Mouse (Mus musculus) embryonic facial prominence, embryonic 15.5 days (tissue): ENCODE results near the gene Cdyl. TPM values are rescaled to one million over a fixed set of nuclear protein-coding genes. Genes with fewer than 3 reads are reported as not detected.

Source experiments
- ATAC-seq: fragments of 200-750 bp; cut with Nextera tagmentation; 2 replicates; pipeline ENCODE4 v1.8.0; 2017; ENCODE audit warnings: low read depth, moderate TSS enrichment; ENCODE audit not compliant: insufficient number of reproducible peaks, low FRiP score, low TSS enrichment
- H3K27ac ChIP-seq: fragments of 300-500 bp; sonication (generic); replicated peaks from 2 replicates; pipeline ENCODE4 v1.5.1; 2015; ENCODE audit warnings: mild to moderate bottlenecking, inconsistent platforms
- H3K27me3 ChIP-seq: fragments of 300-500 bp; sonication (generic); 2 replicates; pipeline ENCODE4 v1.6.1; 2015; ENCODE audit warnings: inconsistent platforms
- H3K36me3 ChIP-seq: fragments of 300-500 bp; sonication (generic); 2 replicates; pipeline ENCODE4 v1.6.1; 2015; ENCODE audit warnings: mild to moderate bottlenecking, inconsistent platforms
- H3K4me1 ChIP-seq: fragments of 300-500 bp; sonication (generic); 2 replicates; pipeline ENCODE4 v1.6.1; 2015; ENCODE audit warnings: inconsistent platforms
- H3K4me2 ChIP-seq: fragments of 300-500 bp; sonication (generic); replicated peaks from 2 replicates; pipeline ENCODE4 v1.6.1; 2015; ENCODE audit warnings: mild to moderate bottlenecking, inconsistent platforms
- H3K4me3 ChIP-seq: fragments of 300-500 bp; sonication (generic); replicated peaks from 2 replicates; pipeline ENCODE4 v1.5.1; 2015; ENCODE audit warnings: mild to moderate bottlenecking, inconsistent platforms
- H3K9ac ChIP-seq: fragments of 300-500 bp; sonication (generic); 2 replicates; pipeline ENCODE4 v1.6.1; 2015; ENCODE audit warnings: inconsistent platforms
- H3K9me3 ChIP-seq: fragments of 300-500 bp; sonication (generic); replicated peaks from 2 replicates; pipeline ENCODE4 v1.6.1; 2016; ENCODE audit warnings: inconsistent platforms
- WGBS: fragments of 180-500 bp; shearing (Covaris S2); methylation state at CpG from one replicate; pipeline ENCODE4 v1.1.7; 2015; 5-methylcytosine and 5-hydroxymethylcytosine counted together
- polyA plus RNA-seq: library from polyadenylated mRNA; unstranded; fragments of >200 nt; fragmentation: Nextera tagmentation; extraction: Ambion mirVana; gene quantifications from 2 replicates; pipeline ENCODE4 v1.2.1, GENCODE M21; 2015

Cdyl gene
- polyA plus RNA-seq, 1 experiment from 2014 or later = 13.5 TPM

DNA sequence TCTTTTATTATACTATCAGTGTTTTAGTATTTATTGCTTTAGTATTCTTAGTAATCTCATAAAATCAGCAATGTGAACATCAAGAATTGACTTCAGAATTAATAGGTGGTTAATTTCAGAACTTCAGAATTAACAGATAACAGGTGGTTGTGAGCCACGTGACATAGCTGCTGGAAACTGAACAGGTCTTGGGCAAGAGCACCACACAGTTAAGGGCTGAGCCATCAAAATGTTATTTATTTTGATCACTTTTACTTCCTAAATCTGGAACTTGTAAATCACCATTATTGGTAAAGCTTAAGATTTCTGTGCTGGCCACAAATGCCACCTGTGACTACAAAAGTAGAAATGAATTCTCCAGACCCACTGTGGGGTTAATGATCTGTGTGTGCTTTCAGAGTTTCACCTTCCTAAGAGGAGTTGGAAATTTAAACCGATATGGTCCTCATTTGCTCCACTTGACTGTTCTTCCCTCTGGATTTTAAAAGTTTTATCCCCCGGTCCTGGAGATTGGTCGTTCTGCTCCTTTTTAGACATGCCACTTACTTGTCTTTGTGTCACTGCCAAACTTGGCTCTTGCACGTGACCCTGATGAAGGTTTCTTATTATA lies 125.8 kb downstream of the Cdyl start:
- H3K27ac ChIP-seq = no peak overlapping the region
- H3K27me3 ChIP-seq = no peaks in the 10 kb centered on the region
- no peak overlapping the region for H3K9ac ChIP-seq
- no peaks in the 10 kb centered on the region for H3K36me3 ChIP-seq
- WGBS = 49% methylated on average over 5 of the region's 5 CpGs
- peaks cover 20% of the 10 kb centered on the region for H3K4me1 ChIP-seq
- no peak overlapping the region for H3K4me3 ChIP-seq
- ATAC-seq = no peak
- no peak overlapping the region for H3K4me2 ChIP-seq
- no peaks in the 10 kb centered on the region for H3K9me3 ChIP-seq

DNA sequence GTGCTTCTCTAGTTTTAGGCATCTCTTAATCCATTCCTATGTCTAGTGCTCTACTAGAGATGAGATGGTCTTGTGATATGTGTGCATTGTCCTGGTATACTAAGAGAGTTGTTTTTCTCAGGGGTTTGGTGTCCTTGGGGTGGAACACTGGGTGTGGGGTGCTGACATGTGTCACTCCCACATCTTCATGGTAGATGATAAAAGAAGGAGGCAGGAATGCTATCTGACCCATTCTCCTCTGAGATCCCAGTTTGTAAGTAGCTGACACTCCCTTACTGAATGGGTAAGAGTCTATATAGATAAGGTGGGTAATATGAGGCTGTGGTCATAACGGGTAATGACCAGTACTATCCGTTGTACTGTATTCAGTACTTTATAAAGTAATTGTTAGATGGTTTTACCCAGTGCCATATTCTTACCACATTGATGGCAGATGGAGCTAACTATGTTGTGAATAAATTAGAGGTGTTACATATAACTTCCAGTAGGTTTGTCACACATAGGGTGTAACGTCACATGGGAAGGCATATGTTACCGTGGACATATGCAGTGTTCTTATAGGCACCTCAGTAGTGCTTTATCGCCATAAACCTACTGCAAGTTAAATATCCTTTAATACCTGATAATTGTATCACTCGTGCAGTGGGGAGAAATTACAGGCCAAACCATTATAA lies 127.2 kb downstream of the Cdyl start:
- Histone ChIP-seq H3K27me3 (no peaks in the 10 kb centered on the region), H3K9me3 (no peaks in the 10 kb centered on the region), H3K4me1 (peaks cover 15% of the 10 kb centered on the region), H3K4me2 (no peak overlapping the region), H3K9ac (no peak overlapping the region), H3K4me3 (no peak overlapping the region), H3K27ac (no peak overlapping the region), H3K36me3 (no peaks in the 10 kb centered on the region)
- ATAC-seq = no peak
- WGBS = 91% methylated on average over 6 of the region's 6 CpGs

DNA sequence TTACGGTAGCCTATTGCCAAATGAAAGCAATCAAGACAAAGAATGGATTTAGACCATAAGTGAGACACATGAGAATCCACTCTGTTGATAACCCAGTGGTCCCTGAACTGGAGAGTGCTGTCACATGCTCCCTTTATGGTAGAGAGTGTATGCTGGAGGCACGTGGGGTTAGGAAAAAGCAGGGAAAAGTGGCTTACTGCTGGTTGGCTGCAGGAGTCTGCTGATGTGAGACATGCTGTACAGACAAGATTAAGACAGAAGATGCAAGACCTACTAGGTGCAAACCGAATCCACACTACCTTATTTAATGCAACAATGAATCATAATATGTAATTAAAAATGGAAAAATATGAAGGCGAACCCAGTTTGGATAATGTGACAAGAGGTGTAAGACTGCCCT lies 129.9 kb downstream of the Cdyl start:
- H3K9ac ChIP-seq = no peak overlapping the region
- peaks cover 11% of the 10 kb centered on the region; the same call in 1 of the 2 replicates for H3K4me1 ChIP-seq
- no peaks in the 10 kb centered on the region for H3K36me3 ChIP-seq
- no peaks in the 10 kb centered on the region for H3K9me3 ChIP-seq
- 77% methylated on average over 4 of the region's 4 CpGs for WGBS
- ATAC-seq = no peak
- H3K27ac ChIP-seq = no peak overlapping the region
- H3K4me3 ChIP-seq = no peak overlapping the region
- H3K27me3 ChIP-seq = no peaks in the 10 kb centered on the region
- no peak overlapping the region for H3K4me2 ChIP-seq

DNA sequence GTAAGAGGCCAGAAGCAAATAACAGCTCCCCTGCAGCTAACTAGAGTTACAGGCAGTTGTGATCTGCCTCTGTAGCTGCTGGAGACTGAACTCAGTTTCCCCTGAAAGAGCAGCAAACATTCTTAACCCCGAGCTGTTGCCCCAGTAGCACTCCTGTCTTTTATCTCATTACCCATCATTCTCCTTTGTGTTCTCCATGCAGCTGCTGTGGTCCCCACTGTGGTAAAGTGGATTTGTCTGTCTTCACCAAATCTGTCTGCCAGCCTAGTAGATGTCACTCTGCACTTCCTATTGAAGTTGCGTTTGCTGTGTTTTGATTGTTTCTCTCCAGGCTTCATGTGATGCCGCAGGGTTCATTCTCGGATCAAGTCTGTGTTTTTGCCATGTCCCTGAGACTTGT lies 130.8 kb downstream of the Cdyl start:
- 67% methylated on average over 4 of the region's 4 CpGs for WGBS
- H3K4me1 ChIP-seq = peaks cover 11% of the 10 kb centered on the region; the same call in 1 of the 2 replicates
- no peaks in the 10 kb centered on the region for H3K36me3 ChIP-seq
- no peak for ATAC-seq
- no peaks in the 10 kb centered on the region for H3K27me3 ChIP-seq
- H3K4me2 ChIP-seq = no peak overlapping the region
- no peak overlapping the region for H3K9ac ChIP-seq
- no peak overlapping the region for H3K4me3 ChIP-seq
- H3K27ac ChIP-seq = no peak overlapping the region
- no peaks in the 10 kb centered on the region for H3K9me3 ChIP-seq

DNA sequence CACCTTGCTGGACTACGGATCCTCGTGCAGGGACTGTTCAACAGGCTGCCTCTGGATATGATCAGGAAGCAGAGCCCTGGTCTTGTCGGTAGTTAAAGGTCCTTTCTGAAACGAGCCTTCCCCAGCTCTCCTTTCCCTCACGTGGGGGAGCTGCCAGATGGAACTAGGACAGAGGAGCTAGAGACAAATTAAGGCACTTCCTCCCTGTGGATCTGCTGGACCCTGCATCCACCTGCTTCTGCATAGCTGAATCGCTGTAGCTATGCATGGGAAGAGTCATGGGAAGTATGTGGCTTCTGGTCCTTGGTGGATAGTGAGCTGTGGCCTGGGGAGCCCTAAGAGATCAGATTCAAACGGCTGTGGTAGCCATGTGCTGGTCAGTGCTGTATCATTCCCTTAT lies 134.7 kb downstream of the Cdyl start:
- H3K4me3 ChIP-seq = no peak overlapping the region
- 51% methylated on average over 7 of the region's 7 CpGs for WGBS
- peaks cover 19% of the 10 kb centered on the region for H3K4me1 ChIP-seq
- no peak overlapping the region for H3K27ac ChIP-seq
- H3K9ac ChIP-seq = no peak overlapping the region
- H3K4me2 ChIP-seq = no peak overlapping the region
- no peak for ATAC-seq
- no peaks in the 10 kb centered on the region for H3K36me3 ChIP-seq
- no peaks in the 10 kb centered on the region for H3K9me3 ChIP-seq
- H3K27me3 ChIP-seq = no peaks in the 10 kb centered on the region

DNA sequence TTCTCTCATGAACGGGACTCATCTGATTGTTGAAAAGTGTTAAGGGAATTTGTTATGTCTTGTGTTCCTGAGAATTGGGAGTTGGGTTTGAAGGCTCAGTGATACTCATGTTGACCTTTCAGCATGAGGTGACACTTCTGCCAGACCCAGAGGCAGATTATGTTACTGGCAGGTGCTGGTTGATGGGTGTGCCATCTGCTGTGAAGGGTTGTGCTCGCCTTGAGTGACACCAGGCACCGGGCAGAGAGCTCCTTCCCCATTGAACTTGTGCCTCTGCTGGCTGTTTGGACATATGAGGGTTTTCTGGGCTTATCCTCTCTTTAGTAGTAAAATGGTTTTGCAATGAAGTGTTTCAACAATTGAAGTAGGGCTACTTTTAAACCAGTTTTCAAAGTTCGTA lies 135.1 kb downstream of the Cdyl start:
- H3K9me3 ChIP-seq = no peaks in the 10 kb centered on the region
- no peak overlapping the region for H3K4me3 ChIP-seq
- H3K27me3 ChIP-seq = no peaks in the 10 kb centered on the region
- H3K27ac ChIP-seq = no peak overlapping the region
- H3K9ac ChIP-seq = no peak overlapping the region
- H3K36me3 ChIP-seq = no peaks in the 10 kb centered on the region
- H3K4me1 ChIP-seq = peaks cover 19% of the 10 kb centered on the region
- no peak overlapping the region for H3K4me2 ChIP-seq
- WGBS = 76% methylated on average over 4 of the region's 4 CpGs
- ATAC-seq = no peak

DNA sequence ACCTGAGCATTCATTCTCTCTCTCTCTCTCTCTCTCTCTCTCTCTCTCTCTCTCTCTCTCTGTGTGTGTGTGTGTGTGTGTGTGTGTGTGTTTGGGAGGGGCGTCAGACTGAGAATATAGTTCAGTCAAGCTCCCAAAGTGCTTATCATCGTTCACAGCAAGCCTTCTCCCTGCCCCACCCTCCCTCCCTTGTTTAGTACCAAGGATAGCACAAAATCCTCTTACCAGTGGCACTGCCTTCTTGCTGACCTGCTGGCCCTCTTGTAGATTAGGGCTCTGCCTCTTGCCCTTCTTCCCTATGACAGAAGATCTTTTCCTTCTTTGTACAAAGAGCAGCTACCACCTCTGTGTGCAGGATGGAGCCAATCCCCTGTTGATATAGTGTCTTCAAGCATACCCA lies 136.3 kb downstream of the Cdyl start:
- Histone ChIP-seq H3K36me3 (no peaks in the 10 kb centered on the region), H3K9me3 (no peaks in the 10 kb centered on the region), H3K4me3 (no peak overlapping the region), H3K9ac (no peak overlapping the region), H3K4me1 (peaks cover 13% of the 10 kb centered on the region), H3K27me3 (no peaks in the 10 kb centered on the region), H3K27ac (no peak overlapping the region), H3K4me2 (no peak overlapping the region)
- ATAC-seq = no peak
- WGBS = 67% methylated on average over 2 of the region's 2 CpGs

DNA sequence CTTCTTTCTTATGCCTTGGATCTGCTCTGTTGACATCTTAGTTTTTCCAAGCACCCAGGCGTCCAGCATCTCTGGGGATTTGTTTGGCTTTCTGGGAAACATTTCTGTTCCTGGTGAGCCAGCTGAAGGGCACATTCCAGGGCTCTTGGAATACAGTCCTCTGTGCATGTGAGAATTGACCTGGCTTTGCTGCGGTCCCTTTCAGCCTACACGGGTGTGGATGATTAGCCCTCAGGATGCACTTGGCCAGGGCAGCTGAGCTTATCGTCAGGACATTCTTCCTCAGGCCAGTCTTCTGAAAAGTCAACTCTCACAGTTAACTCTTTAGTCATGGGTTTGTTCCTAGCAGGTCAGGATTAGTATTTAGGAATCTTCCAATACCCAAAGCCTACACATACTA lies 136.7 kb downstream of the Cdyl start:
- Histone ChIP-seq H3K4me3 (no peak overlapping the region), H3K36me3 (no peaks in the 10 kb centered on the region), H3K4me1 (peaks cover 13% of the 10 kb centered on the region; the same call in 1 of the 2 replicates), H3K27ac (no peak overlapping the region), H3K9ac (no peak overlapping the region), H3K4me2 (no peak overlapping the region), H3K9me3 (no peaks in the 10 kb centered on the region), H3K27me3 (no peaks in the 10 kb centered on the region)
- ATAC-seq = no peak
- 38% methylated on average over 4 of the region's 4 CpGs for WGBS

DNA sequence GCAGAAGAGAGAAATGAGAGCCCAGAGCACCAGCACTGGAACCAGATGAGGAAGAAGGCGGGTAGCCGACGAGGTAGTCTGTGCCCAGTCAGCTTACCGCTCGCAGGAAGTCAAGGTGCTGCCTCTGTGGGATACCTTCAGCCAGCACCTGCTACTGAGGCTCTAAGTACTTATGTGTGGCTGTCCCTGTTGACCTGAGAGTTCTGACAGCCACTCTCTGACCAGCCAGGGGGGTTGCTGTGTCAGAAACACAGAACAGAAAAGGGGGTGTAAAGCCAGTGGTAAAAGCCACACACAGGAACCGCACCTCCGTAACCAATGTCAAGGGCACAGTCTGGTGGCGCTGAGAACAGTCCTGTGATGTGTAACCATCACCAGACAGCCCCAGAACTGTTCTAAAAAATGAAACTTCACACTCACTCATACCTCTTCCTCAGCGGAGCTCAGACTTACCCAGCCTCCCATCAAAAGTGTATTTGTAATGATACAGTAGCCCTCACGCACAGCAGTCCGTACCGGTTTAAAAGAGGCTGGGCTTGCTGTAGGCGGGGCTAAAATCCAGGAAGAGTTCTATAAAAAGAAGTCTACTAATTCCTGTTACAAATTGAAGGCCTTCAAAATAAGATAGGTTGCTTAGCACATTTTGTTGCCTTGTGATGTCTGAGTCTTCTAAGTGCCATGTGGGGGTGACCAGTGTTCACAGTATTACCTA lies 138.3 kb downstream of the Cdyl start:
- H3K27me3 ChIP-seq = no peaks in the 10 kb centered on the region
- peaks cover 13% of the 10 kb centered on the region; the same call in 1 of the 2 replicates for H3K4me1 ChIP-seq
- WGBS = 83% methylated on average over 13 of the region's 13 CpGs
- no peak overlapping the region for H3K27ac ChIP-seq
- H3K36me3 ChIP-seq = no peaks in the 10 kb centered on the region
- no peak overlapping the region for H3K9ac ChIP-seq
- ATAC-seq = no peak
- H3K4me2 ChIP-seq = no peak overlapping the region
- H3K9me3 ChIP-seq = no peaks in the 10 kb centered on the region
- no peak overlapping the region for H3K4me3 ChIP-seq

DNA sequence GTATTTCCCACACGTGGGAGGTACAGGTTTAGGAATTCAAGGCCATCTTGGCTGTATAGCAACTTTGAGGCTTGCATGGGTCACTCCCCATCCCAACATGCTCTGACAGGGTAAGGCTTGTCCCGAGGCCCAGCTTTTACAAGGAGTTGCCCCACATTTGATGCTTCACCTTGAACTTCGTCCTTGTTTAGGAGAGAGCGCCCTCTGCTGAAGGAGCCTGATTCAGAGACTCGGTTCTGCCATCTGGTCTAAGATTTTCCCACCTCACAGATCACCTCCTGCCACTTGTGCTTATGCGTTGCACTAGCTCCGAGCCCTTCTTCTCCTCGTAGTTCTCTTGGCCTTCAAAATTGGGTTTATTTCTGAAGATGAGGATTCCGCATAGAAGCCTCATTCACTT lies 139.0 kb downstream of the Cdyl start:
- H3K27me3 ChIP-seq = no peaks in the 10 kb centered on the region
- H3K9ac ChIP-seq = no peak overlapping the region
- no peaks in the 10 kb centered on the region for H3K36me3 ChIP-seq
- no peaks in the 10 kb centered on the region for H3K9me3 ChIP-seq
- no peak overlapping the region for H3K4me2 ChIP-seq
- H3K4me3 ChIP-seq = no peak overlapping the region
- H3K4me1 ChIP-seq = peaks cover 13% of the 10 kb centered on the region; the same call in 1 of the 2 replicates
- 64% methylated on average over 9 of the region's 9 CpGs for WGBS
- no peak for ATAC-seq
- no peak overlapping the region for H3K27ac ChIP-seq

DNA sequence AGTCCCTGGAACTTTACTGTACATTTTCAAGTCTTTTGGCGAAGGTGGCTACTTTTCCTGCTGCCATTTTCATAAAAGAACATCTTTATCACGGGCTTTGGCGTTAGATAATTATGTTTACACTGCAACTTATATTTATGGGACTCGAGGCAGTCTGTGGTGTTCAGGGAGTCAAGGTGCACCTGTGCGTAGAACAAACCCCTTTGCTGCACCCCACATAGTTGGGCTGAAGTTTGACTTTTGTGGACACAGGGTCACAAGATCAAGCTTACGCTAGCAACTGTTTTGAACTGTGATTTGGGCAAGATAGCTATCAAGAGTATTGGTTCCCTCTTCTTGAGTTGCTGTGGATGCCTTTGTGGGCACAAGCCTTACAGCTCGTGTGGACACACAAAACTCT lies 140.6 kb downstream of the Cdyl start:
- no peaks in the 10 kb centered on the region for H3K36me3 ChIP-seq
- no peaks in the 10 kb centered on the region for H3K9me3 ChIP-seq
- H3K4me3 ChIP-seq = no peak overlapping the region
- ATAC-seq = no peak
- H3K4me1 ChIP-seq = peaks cover 11% of the 10 kb centered on the region
- no peaks in the 10 kb centered on the region for H3K27me3 ChIP-seq
- H3K9ac ChIP-seq = no peak overlapping the region
- H3K4me2 ChIP-seq = no peak overlapping the region
- no peak overlapping the region for H3K27ac ChIP-seq
- WGBS = 79% methylated on average over 7 of the region's 7 CpGs
